Mouse (Mus musculus): Measurements from ENCODE around the gene Supt7l. TPM values are rescaled to one million over a fixed set of nuclear protein-coding genes. Genes with fewer than 3 reads are reported as not detected.

Gene Supt7l
- polyA plus RNA-seq (2021; fragmentation: Nextera tagmentation): 10.3 and 11.2 TPM in 2 replicates
- long read RNA-seq, experiment 1, transcript Supt7l-201 (5 exons, 2,693 nt): major isoform, 23 of 31 reads
- long read RNA-seq, experiment 1, partial matches to known transcripts: 6 of 31 reads
- long read RNA-seq, experiment 1, other reads (novel, unspliced or antisense): 1 of 31 reads
- long read RNA-seq, experiment 2, transcript Supt7l-201 (5 exons, 2,693 nt): major isoform, 92 of 101 reads
- long read RNA-seq, experiment 2, partial matches to known transcripts: 5 of 101 reads
- long read RNA-seq, experiment 2, other reads (novel, unspliced or antisense): 3 of 101 reads

GRCm38 (mm10) chr5:31527707-31528106 lies at the start of gene Supt7l:
Gene Supt7l (minus strand): TSS chr5:31527807.

GRCm38 (mm10) chr5:31526354-31527116 lies 1.1 kb downstream of the Supt7l start, which contains the start of gene Slc4a1ap:
Gene Slc4a1ap (plus strand): TSS chr5:31526995.

GRCm38 (mm10) chr5:31494513-31495297 lies 32.9 kb downstream of the Supt7l start, which contains the start of gene Gpn1:
Gene Gpn1 (plus strand): TSS chr5:31494741.

GRCm38 (mm10) chr5:31485440-31485839 lies 42.2 kb downstream of the Supt7l start, which contains the start of gene 4930548H24Rik:
Gene 4930548H24Rik (plus strand): TSS chr5:31485740.

Other genes with a start within 250 kb of the Supt7l start
- 13.4 and 15.4 TPM in 2 replicates for gene Ift172, start 236.7 kb downstream of the Supt7l start, polyA plus RNA-seq (2021; fragmentation: Nextera tagmentation)
- gene Fndc4, start 231.7 kb downstream of the Supt7l start, polyA plus RNA-seq (2021; fragmentation: Nextera tagmentation): 72.5 and 92.3 TPM in 2 replicates
- gene Gckr, start 230.4 kb downstream of the Supt7l start, polyA plus RNA-seq (2021; fragmentation: Nextera tagmentation): not detected in 2 replicates
- 20.5 and 27.4 TPM in 2 replicates for gene Zfp512, start 75.4 kb downstream of the Supt7l start, polyA plus RNA-seq (2021; fragmentation: Nextera tagmentation)
- gene 4930548H24Rik, start 42.1 kb downstream of the Supt7l start, polyA plus RNA-seq (2021; fragmentation: Nextera tagmentation): not detected in 2 replicates
- 42.8 and 49.2 TPM in 2 replicates for gene Gpn1, start 33.1 kb downstream of the Supt7l start, polyA plus RNA-seq (2021; fragmentation: Nextera tagmentation)
- 11.2 and 13.6 TPM in 2 replicates for gene Slc4a1ap, start 812 bp downstream of the Supt7l start, polyA plus RNA-seq (2021; fragmentation: Nextera tagmentation)
- gene Mrpl33, start 69.1 kb upstream of the Supt7l start, polyA plus RNA-seq (2021; fragmentation: Nextera tagmentation): 277 and 324 TPM in 2 replicates
- 2.3 and 2.9 TPM in 2 replicates for gene Rbks, start 169.8 kb upstream of the Supt7l start, polyA plus RNA-seq (2021; fragmentation: Nextera tagmentation)
- 96.6 and 101 TPM in 2 replicates for gene Babam2, start 169.9 kb upstream of the Supt7l start, polyA plus RNA-seq (2021; fragmentation: Nextera tagmentation)

Measured in layer of hippocampus, adult 6 months (tissue).